Mouse (Mus musculus) heart, embryonic 12.5 days (tissue): ENCODE results near the gene Eif2b3. TPM values are rescaled to one million over a fixed set of nuclear protein-coding genes. Genes with fewer than 3 reads are reported as not detected.

ENCODE experiments used
- ATAC-seq: fragments of 200-750 bp; cut with Nextera tagmentation; 2 replicates; pipeline ENCODE4 v1.8.0; 2017; ENCODE audit warnings: moderate TSS enrichment, moderate library complexity; ENCODE audit not compliant: insufficient number of reproducible peaks, low FRiP score
- H3K27ac ChIP-seq: fragments of 300-500 bp; sonication (generic); 2 replicates; pipeline ENCODE4 v1.5.1; 2016; ENCODE audit warnings: mild to moderate bottlenecking, moderate library complexity; ENCODE audit not compliant: poor library complexity, severe bottlenecking
- H3K27me3 ChIP-seq: fragments of 300-500 bp; sonication (generic); replicated peaks from 2 replicates; pipeline ENCODE4 v1.6.1; 2016; ENCODE audit warnings: mild to moderate bottlenecking, moderate library complexity
- H3K36me3 ChIP-seq: fragments of 300-500 bp; sonication (generic); 2 replicates; pipeline ENCODE4 v1.6.1; 2016; ENCODE audit warnings: mild to moderate bottlenecking, moderate library complexity
- H3K4me1 ChIP-seq: fragments of 300-500 bp; sonication (generic); replicated peaks from 2 replicates; pipeline ENCODE4 v1.6.1; 2016; ENCODE audit warnings: mild to moderate bottlenecking
- H3K4me2 ChIP-seq: fragments of 300-500 bp; sonication (generic); 2 replicates; pipeline ENCODE4 v1.6.1; 2016; ENCODE audit warnings: mild to moderate bottlenecking, moderate library complexity
- H3K4me3 ChIP-seq: fragments of 300-500 bp; sonication (generic); 2 replicates; pipeline ENCODE4 v1.5.1; 2016; ENCODE audit warnings: mild to moderate bottlenecking
- H3K9ac ChIP-seq: fragments of 300-500 bp; sonication (generic); 2 replicates; pipeline ENCODE4 v1.6.1; 2016; ENCODE audit warnings: mild to moderate bottlenecking, moderate library complexity
- H3K9me3 ChIP-seq: fragments of 300-500 bp; sonication (generic); replicated peaks from 2 replicates; pipeline ENCODE4 v1.6.1; 2016; ENCODE audit warnings: mild to moderate bottlenecking, moderate library complexity
- WGBS: fragments of 180-500 bp; shearing (Covaris S2); methylation state at CpG from one replicate; pipeline ENCODE4 v1.1.7; 2016; 5-methylcytosine and 5-hydroxymethylcytosine counted together
- polyA plus RNA-seq: library from polyadenylated mRNA; unstranded; fragments of >200 nt; fragmentation: Nextera tagmentation; extraction: Ambion mirVana; gene quantifications from 2 replicates; pipeline ENCODE4 v1.2.1, GENCODE M21; 2016

Eif2b3 gene
- polyA plus RNA-seq, 1 experiment from 2014 or later, result 29.2 TPM

DNA sequence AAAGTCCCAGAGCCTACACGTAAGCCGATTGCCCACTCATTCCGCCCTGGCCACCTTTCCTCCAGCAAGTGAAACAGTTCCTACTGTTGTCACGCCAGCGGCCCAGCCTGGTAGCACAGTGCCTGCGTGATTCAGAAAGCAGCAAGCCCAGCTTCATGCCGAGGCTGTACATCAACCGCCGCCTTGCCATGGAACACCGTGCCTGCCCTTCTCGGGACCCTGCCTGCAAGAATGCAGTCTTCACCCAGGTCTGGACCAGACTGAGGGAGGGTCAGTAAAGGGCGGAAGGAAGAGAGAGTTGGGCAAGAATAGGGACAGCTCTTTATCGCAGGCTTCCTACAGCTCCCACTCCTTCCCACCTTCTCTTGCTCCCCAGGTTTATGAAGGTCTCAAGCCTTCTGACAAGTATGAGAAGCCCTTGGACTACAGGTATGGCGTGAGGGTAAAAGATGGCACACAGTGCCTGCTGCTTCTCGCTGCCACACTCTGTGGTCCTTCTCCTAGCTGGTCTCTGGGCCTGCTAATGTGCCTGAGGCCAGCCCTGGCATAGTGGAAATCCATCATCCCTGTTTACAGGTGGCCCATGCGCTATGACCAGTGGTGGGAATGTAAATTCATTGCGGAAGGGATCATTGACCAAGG lies 19.6 kb upstream of the Eif2b3 start:
- no peak overlapping the region for H3K9ac ChIP-seq
- no peaks in the 10 kb centered on the region for H3K9me3 ChIP-seq
- H3K4me1 ChIP-seq, result peaks cover 15% of the 10 kb centered on the region
- peaks cover 38% of the 10 kb centered on the region for H3K36me3 ChIP-seq
- H3K4me2 ChIP-seq, result no peak overlapping the region
- ATAC-seq, result no peak
- H3K27ac ChIP-seq, result no peak overlapping the region
- no peak overlapping the region for H3K4me3 ChIP-seq
- no peaks in the 10 kb centered on the region for H3K27me3 ChIP-seq
- WGBS, result 92% methylated on average over 17 of the region's 17 CpGs

DNA sequence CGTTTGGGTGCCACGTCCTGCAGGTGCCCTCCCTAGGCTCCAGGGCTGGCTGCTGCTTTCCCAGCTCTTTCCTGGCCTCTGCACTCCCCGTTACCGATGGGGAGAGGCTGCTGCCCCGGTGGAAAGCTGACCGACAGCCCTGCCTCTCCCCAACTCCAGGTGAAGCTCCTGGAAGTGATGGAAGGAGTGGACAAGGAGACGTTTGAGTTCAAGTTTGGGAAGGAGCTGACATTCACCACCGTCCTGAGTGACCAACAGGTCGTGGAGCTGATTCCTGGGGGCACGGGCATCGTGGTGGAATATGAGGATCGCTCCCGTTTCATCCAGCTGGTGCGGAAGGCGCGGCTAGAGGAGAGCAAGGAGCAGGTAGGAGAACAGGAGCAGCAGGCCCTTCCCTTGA lies 17.2 kb upstream of the Eif2b3 start:
- Histone ChIP-seq H3K9ac (no peak overlapping the region), H3K9me3 (no peaks in the 10 kb centered on the region), H3K36me3 (peaks cover 39% of the 10 kb centered on the region), H3K27ac (no peak overlapping the region), H3K4me3 (no peak overlapping the region), H3K4me1 (no peaks in the 10 kb centered on the region), H3K27me3 (no peaks in the 10 kb centered on the region), H3K4me2 (no peak overlapping the region)
- 84% methylated on average over 16 of the region's 16 CpGs for WGBS
- ATAC-seq, result no peak

DNA sequence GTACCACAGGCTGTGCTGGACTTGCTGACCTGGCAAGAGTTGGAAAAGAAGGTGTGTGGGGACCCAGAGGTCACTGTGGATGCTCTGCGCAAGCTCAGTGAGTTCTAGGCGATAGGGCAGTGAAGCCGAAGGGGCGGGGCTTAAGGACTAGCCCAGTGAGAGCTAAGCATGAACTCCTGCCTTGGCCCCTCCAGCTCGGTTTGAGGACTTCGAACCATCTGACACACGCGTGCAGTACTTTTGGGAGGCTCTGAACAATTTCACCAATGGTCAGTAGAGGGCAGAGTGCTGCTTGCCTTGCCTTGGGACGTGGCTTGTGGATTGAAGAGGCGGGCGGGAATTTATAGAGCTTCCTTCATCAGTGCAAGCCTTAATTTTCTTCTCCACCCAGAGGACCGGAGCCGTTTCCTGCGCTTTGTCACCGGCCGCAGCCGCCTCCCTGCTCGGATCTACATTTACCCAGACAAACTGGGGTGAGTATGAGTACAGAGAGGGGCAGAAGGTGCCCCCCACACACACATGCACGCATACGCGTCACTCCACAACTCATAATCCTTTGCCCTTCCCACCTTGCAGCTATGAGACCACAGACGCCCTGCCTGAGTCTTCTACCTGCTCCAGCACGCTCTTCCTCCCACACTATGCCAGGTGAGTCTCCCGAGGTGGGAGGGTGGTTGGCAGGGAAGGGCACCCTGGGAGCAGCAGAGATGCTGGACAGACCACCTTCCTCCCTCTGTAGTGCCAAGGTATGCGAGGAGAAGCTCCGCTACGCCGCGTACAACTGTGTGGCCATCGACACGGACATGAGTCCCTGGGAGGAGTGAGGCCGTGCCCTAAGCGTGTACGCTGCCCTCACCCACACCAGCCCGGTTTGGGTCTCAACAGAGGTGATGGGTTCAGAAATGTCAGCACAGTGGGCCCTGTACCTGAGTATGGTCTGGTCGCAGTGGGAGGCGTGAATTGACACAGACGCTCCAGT lies 16.4 kb upstream of the Eif2b3 start:
- Histone ChIP-seq H3K27ac (no peak overlapping the region), H3K4me3 (no peak overlapping the region), H3K4me2 (no peak overlapping the region), H3K36me3 (peaks cover 39% of the 10 kb centered on the region), H3K4me1 (no peaks in the 10 kb centered on the region), H3K27me3 (no peaks in the 10 kb centered on the region), H3K9me3 (no peaks in the 10 kb centered on the region), H3K9ac (no peak overlapping the region)
- 53% methylated on average over 38 of the region's 38 CpGs for WGBS
- peak; percentile 68 for ATAC-seq

DNA sequence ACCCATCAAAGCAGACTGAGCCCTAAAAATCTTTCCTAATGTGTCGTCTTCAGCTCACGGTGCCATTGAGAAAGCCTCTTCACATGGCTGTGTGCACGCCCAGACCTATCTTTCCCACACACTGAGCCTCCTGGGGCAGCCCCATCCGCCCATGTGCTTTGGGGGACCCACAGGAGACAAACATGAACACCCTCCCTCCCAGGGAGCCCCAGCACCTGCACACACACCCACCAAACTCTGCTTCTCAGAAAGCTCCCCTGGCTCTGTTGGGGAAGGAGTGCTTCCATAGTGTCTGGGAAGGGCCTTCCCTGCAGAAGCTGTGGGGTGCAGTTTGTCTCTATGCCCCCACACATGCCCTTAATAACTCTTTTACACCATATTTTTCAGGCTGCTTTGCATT lies 14.6 kb upstream of the Eif2b3 start:
- Histone ChIP-seq H3K9me3 (no peaks in the 10 kb centered on the region), H3K36me3 (peaks cover 29% of the 10 kb centered on the region), H3K4me1 (no peaks in the 10 kb centered on the region), H3K9ac (no peak overlapping the region), H3K27me3 (no peaks in the 10 kb centered on the region), H3K4me3 (no peak overlapping the region), H3K4me2 (no peak overlapping the region), H3K27ac (no peak overlapping the region)
- ATAC-seq, result no peak
- 82% methylated on average over 4 of the region's 4 CpGs for WGBS

DNA sequence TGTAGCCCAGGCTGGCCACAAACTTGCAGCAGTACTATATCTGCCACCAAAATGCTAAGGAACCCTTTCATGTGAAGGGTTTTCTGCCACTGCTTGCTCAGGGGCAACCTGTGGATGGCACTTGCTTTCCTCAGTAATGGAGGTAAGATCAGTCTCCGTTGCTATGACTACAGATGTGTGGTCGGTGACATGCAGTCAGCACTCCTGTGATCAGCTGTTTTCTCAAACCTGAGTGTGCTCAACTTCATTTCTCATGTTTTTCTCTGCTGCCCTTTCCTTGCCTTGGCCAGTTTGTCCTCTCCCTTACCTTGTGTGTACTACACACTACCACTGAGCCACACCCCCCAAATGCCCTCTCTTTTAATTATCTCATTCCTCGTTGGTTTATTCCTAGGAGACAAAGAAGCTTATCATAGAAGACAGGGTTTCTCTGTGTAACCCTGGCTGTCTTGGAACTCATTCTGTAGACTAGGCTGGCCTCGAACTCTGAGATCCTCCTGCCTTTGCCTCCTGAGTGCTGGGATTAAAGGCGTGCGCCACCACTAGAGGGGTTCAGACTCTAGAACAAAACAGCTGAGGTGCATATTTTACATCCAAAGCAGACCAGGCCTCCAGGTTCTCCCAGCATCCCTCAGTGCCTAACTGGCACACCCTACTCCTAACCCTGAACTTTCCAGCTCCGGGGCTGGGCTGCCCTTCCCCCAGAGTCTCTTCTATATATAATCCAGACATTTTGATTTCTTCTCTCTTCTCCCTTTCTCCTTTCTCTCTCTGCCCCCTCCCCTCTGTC lies 13.4 kb upstream of the Eif2b3 start:
- Histone ChIP-seq H3K4me3 (no peak overlapping the region), H3K9me3 (no peaks in the 10 kb centered on the region), H3K4me1 (no peaks in the 10 kb centered on the region), H3K4me2 (no peak overlapping the region), H3K27me3 (no peaks in the 10 kb centered on the region), H3K27ac (no peak overlapping the region), H3K36me3 (peaks cover 18% of the 10 kb centered on the region; the same call in 1 of the 2 replicates), H3K9ac (no peak overlapping the region)
- WGBS, result 72% methylated on average over 7 of the region's 7 CpGs
- no peak for ATAC-seq

GRCm38 (mm10) chr4:117007058-117007457 lies 12.1 kb upstream of the Eif2b3 start:
- ATAC-seq, result no peak
- peaks cover 11% of the 10 kb centered on the region; the same call in 1 of the 2 replicates for H3K36me3 ChIP-seq
- no peaks in the 10 kb centered on the region for H3K4me1 ChIP-seq
- H3K9me3 ChIP-seq, result no peaks in the 10 kb centered on the region
- no peaks in the 10 kb centered on the region for H3K27me3 ChIP-seq
- no peak overlapping the region for H3K9ac ChIP-seq
- H3K4me2 ChIP-seq, result no peak overlapping the region
- no peak overlapping the region for H3K27ac ChIP-seq
- H3K4me3 ChIP-seq, result no peak overlapping the region
- WGBS, result 59% methylated on average over 3 of the region's 3 CpGs

DNA sequence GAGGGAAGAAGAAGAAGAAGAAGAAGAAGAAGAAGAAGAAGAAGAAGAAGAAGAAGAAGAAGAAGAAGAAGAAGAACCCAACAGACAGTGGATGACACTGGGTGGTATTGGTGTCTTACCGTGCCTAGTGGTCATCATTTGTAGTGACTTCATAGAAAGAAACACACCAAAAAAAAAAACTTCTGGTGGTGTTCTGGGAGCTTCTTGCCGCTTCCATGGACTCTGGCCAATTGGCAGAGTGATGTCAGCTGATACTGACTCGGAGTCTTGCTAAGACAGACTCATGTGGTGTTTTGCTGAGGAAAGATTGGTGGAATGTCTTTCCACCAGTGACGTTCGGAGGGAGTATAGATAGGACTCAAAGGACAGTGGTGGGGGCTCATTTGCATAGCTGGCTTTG lies 9.0 kb upstream of the Eif2b3 start:
- WGBS, result 72% methylated on average over 5 of the region's 5 CpGs
- H3K4me1 ChIP-seq, result no peaks in the 10 kb centered on the region

DNA sequence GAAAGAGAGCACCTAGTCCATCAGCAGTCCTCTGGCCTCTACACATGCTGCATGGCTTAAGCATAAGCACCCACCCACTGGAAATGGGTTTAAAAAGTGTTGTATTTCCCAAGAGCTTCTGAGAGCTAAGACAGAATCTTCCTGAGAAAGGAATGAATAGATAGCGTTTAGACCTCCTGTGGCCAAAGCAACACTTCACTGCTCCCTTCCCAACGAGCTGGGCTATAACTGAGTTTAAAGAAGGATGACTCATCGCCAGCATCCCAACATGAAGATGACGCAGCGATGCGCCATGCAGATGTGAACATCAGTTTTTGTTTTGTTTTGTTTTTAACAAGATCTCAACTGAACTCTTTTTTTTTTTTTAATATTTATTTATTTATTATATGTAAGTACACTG lies 5.6 kb upstream of the Eif2b3 start:
- Histone ChIP-seq H3K27ac (no peak overlapping the region), H3K9me3 (no peaks in the 10 kb centered on the region), H3K36me3 (no peaks in the 10 kb centered on the region), H3K27me3 (no peaks in the 10 kb centered on the region), H3K4me2 (no peak overlapping the region), H3K4me1 (no peaks in the 10 kb centered on the region), H3K9ac (no peak overlapping the region), H3K4me3 (no peak overlapping the region)
- 80% methylated on average over 6 of the region's 6 CpGs for WGBS
- ATAC-seq, result no peak

More for the DNA sequence above, 9.0 kb upstream of the Eif2b3 start:
- Histone ChIP-seq H3K4me2 (no peak overlapping the region), H3K9me3 (no peaks in the 10 kb centered on the region), H3K27me3 (no peaks in the 10 kb centered on the region), H3K9ac (no peak overlapping the region), H3K36me3 (no peaks in the 10 kb centered on the region), H3K4me3 (no peak overlapping the region), H3K27ac (no peak overlapping the region)
- no peak for ATAC-seq

GRCm38 (mm10) chr4:117014901-117015415 lies 4.2 kb upstream of the Eif2b3 start:
- Histone ChIP-seq H3K27ac (no peak overlapping the region), H3K4me1 (no peaks in the 10 kb centered on the region), H3K36me3 (no peaks in the 10 kb centered on the region), H3K27me3 (no peaks in the 10 kb centered on the region), H3K4me3 (no peak overlapping the region), H3K4me2 (no peak overlapping the region), H3K9me3 (no peaks in the 10 kb centered on the region), H3K9ac (no peak overlapping the region)
- no peak for ATAC-seq
- WGBS, result 53% methylated on average over 4 of the region's 4 CpGs

- ATAC-seq, result no peak
- Histone ChIP-seq H3K4me2 (no peak overlapping the region), H3K27ac (no peak overlapping the region), H3K4me1 (peaks cover 6% of the 10 kb centered on the region), H3K4me3 (no peak overlapping the region), H3K27me3 (no peaks in the 10 kb centered on the region), H3K9ac (no peak overlapping the region), H3K36me3 (peaks cover 7% of the 10 kb centered on the region), H3K9me3 (no peaks in the 10 kb centered on the region)
- 90% methylated on average over 2 of the region's 2 CpGs for WGBS
These were observed 1.5 kb upstream of the Eif2b3 start for GRCm38 (mm10) chr4:117017738-117018137.

- 84% methylated on average over 7 of the region's 7 CpGs for WGBS
- no peak overlapping the region for H3K4me3 ChIP-seq
- H3K9ac ChIP-seq, result no peak overlapping the region
- no peak overlapping the region for H3K27ac ChIP-seq
- no peaks in the 10 kb centered on the region for H3K9me3 ChIP-seq
- peaks cover 6% of the 10 kb centered on the region for H3K4me1 ChIP-seq
- no peak for ATAC-seq
- no peak overlapping the region for H3K4me2 ChIP-seq
- H3K27me3 ChIP-seq, result no peaks in the 10 kb centered on the region
- peaks cover 13% of the 10 kb centered on the region for H3K36me3 ChIP-seq
These were observed 875 bp upstream of the Eif2b3 start for GRCm38 (mm10) chr4:117018327-117018726.
